In genomic region chr3:145790233-145790632, GRCm38 (mm10) we compare ENCODE assay signal across 16 mouse cellular contexts. TPM values are rescaled to one million over a fixed set of nuclear protein-coding genes. Genes with fewer than 3 reads are reported as not detected.
DNase-seq lines count a peak whose midpoint lies in the region; ATAC-seq lines count a peak whose summit lies in the region.
"Had no signal": no experiment of that assay in that cellular context is flagged by ENCODE, and none has a peak within 500 bp of the region (broad histone marks: within the 10 kb centered on the region; RNA-seq: fewer than 3 reads in every experiment).

No protein-coding gene starts in this region.

- no peak overlapping the region for H3K4me3 ChIP-seq in forebrain, embryonic 13.5 days
- H3K4me3 ChIP-seq in forebrain, embryonic 10.5 days = no peak overlapping the region
- H3K4me3 ChIP-seq in heart, embryonic 13.5 days = no peak overlapping the region
- H3K4me3 ChIP-seq in limb, embryonic 12.5 days (replicated peaks) = no peak overlapping the region
- no peak overlapping the region for H3K4me3 ChIP-seq in limb, embryonic 10.5 days
- no peak overlapping the region for H3K4me3 ChIP-seq in liver, embryonic 16.5 days (ENCODE audit: low read depth, low read length)

- H3K27ac ChIP-seq in forebrain, embryonic 13.5 days = no peak overlapping the region
- H3K27ac ChIP-seq in forebrain, embryonic 10.5 days = no peak overlapping the region
- no peak overlapping the region for H3K27ac ChIP-seq in heart, embryonic 13.5 days (replicated peaks)
- H3K27ac ChIP-seq in limb, embryonic 12.5 days = peak overlapping the region; percentile 26; the same call in 1 of the 2 replicates
- no peak overlapping the region for H3K27ac ChIP-seq in limb, embryonic 10.5 days
- H3K27ac ChIP-seq in liver, embryonic 16.5 days (ENCODE audit: low read length) = peak overlapping the region; percentile 58

- DNase-seq in forebrain, embryonic 10.5 days (ENCODE audit: extremely low spot score, low spot score) = no peak
- DNase-seq in heart, postnatal 4 days = no peak
- DNase-seq in limb, embryonic 10.5 days (ENCODE audit: low spot score) = no peak
- DNase-seq in spleen, postnatal 36 days (ENCODE audit: low spot score in 2 of 2) = no peak
- DNase-seq: adrenal gland, postnatal 25 days; cerebellum, adult 9-10 months; embryo, embryonic 11 days; kidney, postnatal 25 days; lung, adult 2 months; midbrain, embryonic 14.5 days; thymus, postnatal 36 days had no signal

- no peak overlapping the region for H3K9ac ChIP-seq in forebrain, embryonic 13.5 days
- no peak overlapping the region for H3K9ac ChIP-seq in heart, embryonic 13.5 days
- H3K9ac ChIP-seq in limb, embryonic 12.5 days (replicated peaks) = no peak overlapping the region
- no peak overlapping the region for H3K9ac ChIP-seq in liver, embryonic 16.5 days (ENCODE audit: low read depth, low read length)

- peak; percentile 23; the same call in 1 of the 2 replicates for ATAC-seq in forebrain, embryonic 13.5 days
- ATAC-seq in heart, embryonic 13.5 days (ENCODE audit: extremely low read depth, insufficient number of reproducible peaks, low FRiP score, low TSS enrichment) = peak; percentile 37; the same call in 1 of the 2 replicates
- no peak for ATAC-seq in limb, embryonic 12.5 days (ENCODE audit: insufficient number of reproducible peaks, insufficient read depth, low FRiP score, low TSS enrichment, low read depth)
- ATAC-seq in liver, embryonic 16.5 days (ENCODE audit: low read depth) = no peak

- H3K9me3 ChIP-seq in forebrain, embryonic 13.5 days (replicated peaks) = no peaks in the 10 kb centered on the region
- H3K9me3 ChIP-seq in forebrain, embryonic 10.5 days = no peaks in the 10 kb centered on the region
- H3K9me3 ChIP-seq in heart, embryonic 13.5 days = peaks cover 4% of the 10 kb centered on the region
- no peaks in the 10 kb centered on the region for H3K9me3 ChIP-seq in limb, embryonic 12.5 days
- no peaks in the 10 kb centered on the region for H3K9me3 ChIP-seq in limb, embryonic 10.5 days (replicated peaks)
- H3K9me3 ChIP-seq in liver, embryonic 16.5 days (replicated peaks; ENCODE audit: control insufficient read depth, low read length) = no peaks in the 10 kb centered on the region

- no peaks in the 10 kb centered on the region for H3K4me1 ChIP-seq in forebrain, embryonic 13.5 days
- 0 out of 2 replicates have a peak, but pooled peaks cover 2% of the 10 kb centered on the region for H3K4me1 ChIP-seq in forebrain, embryonic 10.5 days
- peaks cover 21% of the 10 kb centered on the region for H3K4me1 ChIP-seq in heart, embryonic 13.5 days
- peaks cover 10% of the 10 kb centered on the region; the same call in 1 of the 2 replicates for H3K4me1 ChIP-seq in limb, embryonic 12.5 days (replicated peaks)
- H3K4me1 ChIP-seq in limb, embryonic 10.5 days = peaks cover 19% of the 10 kb centered on the region
- no peaks in the 10 kb centered on the region; the same call in none of the 2 replicates for H3K4me1 ChIP-seq in liver, embryonic 16.5 days (ENCODE audit: control insufficient read depth, low read depth, low read length)

- H3K4me2 ChIP-seq in forebrain, embryonic 13.5 days = no peak overlapping the region
- no peak overlapping the region for H3K4me2 ChIP-seq in heart, embryonic 13.5 days
- H3K4me2 ChIP-seq in limb, embryonic 12.5 days = no peak overlapping the region
- H3K4me2 ChIP-seq in liver, embryonic 16.5 days (ENCODE audit: low read depth, low read length) = no peak overlapping the region

- no peaks in the 10 kb centered on the region for H3K36me3 ChIP-seq in forebrain, embryonic 13.5 days (ENCODE audit: poor library complexity, severe bottlenecking)
- no peaks in the 10 kb centered on the region for H3K36me3 ChIP-seq in forebrain, embryonic 10.5 days (replicated peaks)
- H3K36me3 ChIP-seq in heart, embryonic 13.5 days = no peaks in the 10 kb centered on the region
- no peaks in the 10 kb centered on the region for H3K36me3 ChIP-seq in limb, embryonic 12.5 days
- H3K36me3 ChIP-seq in limb, embryonic 10.5 days = no peaks in the 10 kb centered on the region
- H3K36me3 ChIP-seq in liver, embryonic 16.5 days (ENCODE audit: control insufficient read depth, insufficient read depth) = no peaks in the 10 kb centered on the region

- H3K27me3 ChIP-seq in forebrain, embryonic 13.5 days = no peaks in the 10 kb centered on the region
- H3K27me3 ChIP-seq in forebrain, embryonic 10.5 days (ENCODE audit: poor library complexity, severe bottlenecking) = no peaks in the 10 kb centered on the region
- H3K27me3 ChIP-seq in heart, embryonic 13.5 days (replicated peaks) = no peaks in the 10 kb centered on the region
- H3K27me3 ChIP-seq in limb, embryonic 12.5 days = no peaks in the 10 kb centered on the region
- H3K27me3 ChIP-seq in limb, embryonic 10.5 days (ENCODE audit: low read depth, poor library complexity, severe bottlenecking) = no peaks in the 10 kb centered on the region
- H3K27me3 ChIP-seq in liver, embryonic 16.5 days (ENCODE audit: control insufficient read depth, insufficient read depth, low read depth, low read length) = no peaks in the 10 kb centered on the region
- H3K27me3 ChIP-seq: CH12.LX had no signal

- 91% methylated on average over 3 of the region's 3 CpGs for WGBS in forebrain, embryonic 13.5 days
- 91% methylated on average over 3 of the region's 3 CpGs for WGBS in forebrain, embryonic 10.5 days
- 45% methylated on average over 3 of the region's 3 CpGs for WGBS in heart, embryonic 13.5 days
- WGBS in limb, embryonic 12.5 days = 70% methylated on average over 3 of the region's 3 CpGs
- WGBS in limb, embryonic 10.5 days = 73% methylated on average over 3 of the region's 3 CpGs
- WGBS in liver, embryonic 16.5 days (ENCODE audit: insufficient replicate concordance) = 52% methylated on average over 3 of the region's 3 CpGs

RNA-seq across cellular contexts. Expression of gene Ddah1, which starts 31.8 kb away (rescaled TPM):
- polyA plus RNA-seq in forebrain, embryonic 13.5 days (2015; fragmentation: Nextera tagmentation; extraction: Ambion mirVana) = 128 and 149 TPM in 2 replicates
- 41.9 and 42.3 TPM in 2 replicates for polyA plus RNA-seq in forebrain, embryonic 10.5 days (2016; fragmentation: Nextera tagmentation; extraction: Ambion mirVana)
- 26.0 and 27.9 TPM in 2 replicates for polyA plus RNA-seq in heart, embryonic 13.5 days (2015; fragmentation: Nextera tagmentation; extraction: Ambion mirVana)
- total RNA-seq in heart, postnatal 4 days (2021) = 10 to 100 TPM; 15.5 to 15.9 TPM
- 21.7 and 25.4 TPM in 2 replicates for polyA plus RNA-seq in limb, embryonic 12.5 days (2016; fragmentation: Nextera tagmentation; extraction: Ambion mirVana)
- polyA plus RNA-seq in limb, embryonic 10.5 days (2016; fragmentation: Nextera tagmentation; extraction: Ambion mirVana) = 13.7 and 14.2 TPM in 2 replicates
- 37.9 and 44.7 TPM in 2 replicates for polyA plus RNA-seq in liver, embryonic 16.5 days (2015; fragmentation: Nextera tagmentation; extraction: Ambion mirVana)
- total RNA-seq: CH12.LX had no signal

Comparison
In these comparisons a context has a peak if more than half of its experiments do, and no peak if none do; other contexts are left out.
1. H3K27ac ChIP-seq: peak in limb, embryonic 12.5 days (single experiment) and liver, embryonic 16.5 days (single experiment); none in forebrain, embryonic 13.5 days (single experiment), forebrain, embryonic 10.5 days (single experiment), heart, embryonic 13.5 days (single experiment) and limb, embryonic 10.5 days (single experiment).
2. ATAC-seq: peak in forebrain, embryonic 13.5 days (single experiment) and heart, embryonic 13.5 days (single experiment); none in limb, embryonic 12.5 days (single experiment) and liver, embryonic 16.5 days (single experiment).